Mouse (Mus musculus): ENCODE measurements around the gene Pfdn2. TPM values are rescaled to one million over a fixed set of nuclear protein-coding genes. Genes with fewer than 3 reads are reported as not detected.

Pfdn2 gene
- polyA plus RNA-seq, 2 experiments = 20.7 to 36.2 TPM

- no peaks in the 10 kb centered on the region for H3K27me3 ChIP-seq (ENCODE audit: control insufficient read depth, insufficient read depth, low read length)
- H3K36me3 ChIP-seq (replicated peaks; ENCODE audit: control insufficient read depth, insufficient read depth, low read depth) = no peaks in the 10 kb centered on the region
- H3K4me2 ChIP-seq (ENCODE audit: low read depth) = peak within 1 kb of the TSS; percentile 48
- ATAC-seq (ENCODE audit: insufficient read depth) (peak; percentile 67), DNase-seq (ENCODE audit: low read depth in 3 of 3, low spot score in 3 of 3) (peak; percentile 28 to 53 (median 39))
- H3K4me1 ChIP-seq (replicated peaks; ENCODE audit: control insufficient read depth in 2 of 2, insufficient read depth in 2 of 2, low read length in 1 of 2) = peaks cover 0 to 7% of the 10 kb centered on the region in 2 experiments; a peak in 1 of 4 replicates
- no peak for TF ChIP-seq CTCF (IDR thresholded peaks at IDR 0.05; ENCODE audit: low read depth)
- no peak for TF ChIP-seq EP300 (IDR thresholded peaks at IDR 0.05; ENCODE audit: low read depth)
- no peak within 1 kb of the TSS for H3K27ac ChIP-seq
- 20% methylated on average over 15 of the region's 15 CpGs for WGBS (ENCODE audit: insufficient replicate concordance)
- H3K9me3 ChIP-seq (ENCODE audit: control insufficient read depth, low read length) = no peaks in the 10 kb centered on the region
- H3K9ac ChIP-seq (replicated peaks) = 0 out of 2 replicates have a peak within 1 kb of the TSS, but pooled peaks have one; percentile 4
- peak within 1 kb of the TSS; percentile 32 to 52 for H3K4me3 ChIP-seq (ENCODE audit: insufficient read depth in 1 of 2, low read depth in 2 of 2, low read length in 2 of 2)
Measured at GRCm38 (mm10) chr1:171388376-171389102, 43.1 kb downstream of the Pfdn2 start, which contains the start of gene Arhgap30. TSS of gene Arhgap30 (plus strand) at chr1:171388954.

- DNase-seq (ENCODE audit: low read depth in 3 of 3, low spot score in 3 of 3) = peak; percentile 22 to 31 (median 22)
- ATAC-seq (ENCODE audit: insufficient read depth) = peak; percentile 48
- Histone ChIP-seq H3K9ac (replicated peaks) (no peak overlapping the region), H3K27ac (no peak overlapping the region), H3K4me2 (ENCODE audit: low read depth) (peak overlapping the region; percentile 20), H3K4me3 (ENCODE audit: insufficient read depth in 1 of 2, low read depth in 2 of 2, low read length in 2 of 2) (peak overlapping the region; percentile 32 to 52; a peak in 3 of 4 replicates), H3K27me3 (ENCODE audit: control insufficient read depth, insufficient read depth, low read length) (no peaks in the 10 kb centered on the region), H3K4me1 (replicated peaks; ENCODE audit: control insufficient read depth in 2 of 2, insufficient read depth in 2 of 2, low read length in 1 of 2) (peaks cover 0 to 7% of the 10 kb centered on the region in 2 experiments; a peak in 1 of 4 replicates), H3K9me3 (ENCODE audit: control insufficient read depth, low read length) (no peaks in the 10 kb centered on the region), H3K36me3 (replicated peaks; ENCODE audit: control insufficient read depth, insufficient read depth, low read depth) (no peaks in the 10 kb centered on the region)
- TF ChIP-seq CTCF (IDR thresholded peaks at IDR 0.05; ENCODE audit: low read depth) (no peak), EP300 (IDR thresholded peaks at IDR 0.05; ENCODE audit: low read depth) (no peak)
- 20% methylated on average over 4 of the region's 4 CpGs for WGBS (ENCODE audit: insufficient replicate concordance)
Measured at GRCm38 (mm10) chr1:171390101-171390500, 44.6 kb downstream of the Pfdn2 start.

- ATAC-seq (ENCODE audit: insufficient read depth) = no peak
- H3K9me3 ChIP-seq (ENCODE audit: control insufficient read depth, low read length) = no peaks in the 10 kb centered on the region
- WGBS (ENCODE audit: insufficient replicate concordance) = 83% methylated on average over 4 of the region's 4 CpGs
Measured at GRCm38 (mm10) chr1:171401821-171402220, 56.4 kb downstream of the Pfdn2 start.

GRCm38 (mm10) chr1:171402991-171403390 lies 57.5 kb downstream of the Pfdn2 start:
- ATAC-seq (ENCODE audit: insufficient read depth) (no peak), DNase-seq (ENCODE audit: low read depth in 3 of 3, low spot score in 3 of 3) (no peak)
- WGBS (ENCODE audit: insufficient replicate concordance) = 73% methylated on average over 9 of the region's 9 CpGs
- Histone ChIP-seq H3K27ac (no peak overlapping the region), H3K9ac (replicated peaks) (no peak overlapping the region), H3K27me3 (ENCODE audit: control insufficient read depth, insufficient read depth, low read length) (no peaks in the 10 kb centered on the region), H3K4me3 (ENCODE audit: insufficient read depth in 1 of 2, low read depth in 2 of 2, low read length in 2 of 2) (no peak overlapping the region), H3K4me1 (replicated peaks; ENCODE audit: control insufficient read depth in 2 of 2, insufficient read depth in 2 of 2, low read length in 1 of 2) (no peaks in the 10 kb centered on the region), H3K36me3 (replicated peaks; ENCODE audit: control insufficient read depth, insufficient read depth, low read depth) (no peaks in the 10 kb centered on the region), H3K9me3 (ENCODE audit: control insufficient read depth, low read length) (no peaks in the 10 kb centered on the region), H3K4me2 (ENCODE audit: low read depth) (no peak overlapping the region)
- TF ChIP-seq CTCF (IDR thresholded peaks at IDR 0.05; ENCODE audit: low read depth) = no peak

More at GRCm38 (mm10) chr1:171401821-171402220, 56.4 kb downstream of the Pfdn2 start:
- Histone ChIP-seq H3K4me2 (ENCODE audit: low read depth) (no peak overlapping the region), H3K27ac (no peak overlapping the region), H3K9ac (replicated peaks) (no peak overlapping the region), H3K27me3 (ENCODE audit: control insufficient read depth, insufficient read depth, low read length) (no peaks in the 10 kb centered on the region), H3K4me1 (replicated peaks; ENCODE audit: control insufficient read depth in 2 of 2, insufficient read depth in 2 of 2, low read length in 1 of 2) (no peaks in the 10 kb centered on the region), H3K4me3 (ENCODE audit: insufficient read depth in 1 of 2, low read depth in 2 of 2, low read length in 2 of 2) (no peak overlapping the region), H3K36me3 (replicated peaks; ENCODE audit: control insufficient read depth, insufficient read depth, low read depth) (no peaks in the 10 kb centered on the region)
- no peak for TF ChIP-seq EP300 (IDR thresholded peaks at IDR 0.05; ENCODE audit: low read depth)
- DNase-seq (ENCODE audit: low read depth in 3 of 3, low spot score in 3 of 3) = no peak

- Histone ChIP-seq H3K4me3 (ENCODE audit: insufficient read depth in 1 of 2, low read depth in 2 of 2, low read length in 2 of 2) (no peak overlapping the region), H3K36me3 (replicated peaks; ENCODE audit: control insufficient read depth, insufficient read depth, low read depth) (no peaks in the 10 kb centered on the region), H3K4me1 (replicated peaks; ENCODE audit: control insufficient read depth in 2 of 2, insufficient read depth in 2 of 2, low read length in 1 of 2) (no peaks in the 10 kb centered on the region; a peak in 1 of 4 replicates), H3K9ac (replicated peaks) (no peak overlapping the region), H3K4me2 (ENCODE audit: low read depth) (no peak overlapping the region), H3K27me3 (ENCODE audit: control insufficient read depth, insufficient read depth, low read length) (no peaks in the 10 kb centered on the region), H3K9me3 (ENCODE audit: control insufficient read depth, low read length) (no peaks in the 10 kb centered on the region), H3K27ac (no peak overlapping the region)
- TF ChIP-seq EP300 (IDR thresholded peaks at IDR 0.05; ENCODE audit: low read depth) (no peak), CTCF (IDR thresholded peaks at IDR 0.05; ENCODE audit: low read depth) (no peak)
- WGBS (ENCODE audit: insufficient replicate concordance) = 60% methylated on average over 5 of the region's 5 CpGs
- no peak for ATAC-seq (ENCODE audit: insufficient read depth)
- no peak for DNase-seq (ENCODE audit: low read depth in 3 of 3, low spot score in 3 of 3)
Measured at GRCm38 (mm10) chr1:171407263-171407662, 61.8 kb downstream of the Pfdn2 start.

Other genes with a start within 250 kb of the Pfdn2 start
- 1.8 and 2.2 TPM in 2 replicates for gene Cfap126, start 231.8 kb upstream of the Pfdn2 start, polyA plus RNA-seq (2012; rRNA removed)
- 1.9 and 2.6 TPM in 2 replicates for gene Cfap126, start 231.8 kb upstream of the Pfdn2 start, polyA plus RNA-seq (2014; fragmentation: Nextera tagmentation; extraction: Ambion mirVana)
- 103 and 111 TPM in 2 replicates for gene Sdhc, start 195.1 kb upstream of the Pfdn2 start, polyA plus RNA-seq (2012; rRNA removed)
- gene Sdhc, start 195.1 kb upstream of the Pfdn2 start, polyA plus RNA-seq (2014; fragmentation: Nextera tagmentation; extraction: Ambion mirVana) = 147 and 165 TPM in 2 replicates
- gene Mpz, start 195.0 kb upstream of the Pfdn2 start, polyA plus RNA-seq (2012; rRNA removed) = 0.04 and 0.25 TPM in 2 replicates
- gene Mpz, start 195.0 kb upstream of the Pfdn2 start, polyA plus RNA-seq (2014; fragmentation: Nextera tagmentation; extraction: Ambion mirVana) = 0.14 TPM in 1 of 2 replicates, not detected in the other
- 0.94 and 1.0 TPM in 2 replicates for gene Pcp4l1, start 149.4 kb upstream of the Pfdn2 start, polyA plus RNA-seq (2012; rRNA removed)
- 1.2 and 1.3 TPM in 2 replicates for gene Pcp4l1, start 149.4 kb upstream of the Pfdn2 start, polyA plus RNA-seq (2014; fragmentation: Nextera tagmentation; extraction: Ambion mirVana)
- gene Nr1i3, start 131.7 kb upstream of the Pfdn2 start, polyA plus RNA-seq (2012; rRNA removed) = 1.0 TPM in 2 replicates
- 0.62 and 0.88 TPM in 2 replicates for gene Nr1i3, start 131.7 kb upstream of the Pfdn2 start, polyA plus RNA-seq (2014; fragmentation: Nextera tagmentation; extraction: Ambion mirVana)
- 9.4 and 11.0 TPM in 2 replicates for gene Tomm40l, start 123.2 kb upstream of the Pfdn2 start, polyA plus RNA-seq (2012; rRNA removed)
- gene Tomm40l, start 123.2 kb upstream of the Pfdn2 start, polyA plus RNA-seq (2014; fragmentation: Nextera tagmentation; extraction: Ambion mirVana) = 16.0 and 17.5 TPM in 2 replicates
- gene Apoa2, start 120.6 kb upstream of the Pfdn2 start, polyA plus RNA-seq (2012; rRNA removed) = 2,859 and 3,167 TPM in 2 replicates
- 5,173 and 5,415 TPM in 2 replicates for gene Apoa2, start 120.6 kb upstream of the Pfdn2 start, polyA plus RNA-seq (2014; fragmentation: Nextera tagmentation; extraction: Ambion mirVana)
- 50.1 and 74.3 TPM in 2 replicates for gene Fcer1g, start 111.3 kb upstream of the Pfdn2 start, polyA plus RNA-seq (2012; rRNA removed)
- gene Fcer1g, start 111.3 kb upstream of the Pfdn2 start, polyA plus RNA-seq (2014; fragmentation: Nextera tagmentation; extraction: Ambion mirVana) = 87.8 and 104 TPM in 2 replicates
- 0.11 and 0.17 TPM in 2 replicates for gene Adamts4, start 95.2 kb upstream of the Pfdn2 start, polyA plus RNA-seq (2012; rRNA removed)
- gene Adamts4, start 95.2 kb upstream of the Pfdn2 start, polyA plus RNA-seq (2014; fragmentation: Nextera tagmentation; extraction: Ambion mirVana) = 0.13 and 0.25 TPM in 2 replicates
- 53.6 and 72.4 TPM in 2 replicates for gene Ndufs2, start 94.3 kb upstream of the Pfdn2 start, polyA plus RNA-seq (2012; rRNA removed)
- 136 TPM in 2 replicates for gene Ndufs2, start 94.3 kb upstream of the Pfdn2 start, polyA plus RNA-seq (2014; fragmentation: Nextera tagmentation; extraction: Ambion mirVana)
- gene B4galt3, start 75.3 kb upstream of the Pfdn2 start, polyA plus RNA-seq (2012; rRNA removed) = 14.5 and 14.7 TPM in 2 replicates
- 12.7 and 17.3 TPM in 2 replicates for gene B4galt3, start 75.3 kb upstream of the Pfdn2 start, polyA plus RNA-seq (2014; fragmentation: Nextera tagmentation; extraction: Ambion mirVana)
- 161 and 178 TPM in 2 replicates for gene Ppox, start 64.5 kb upstream of the Pfdn2 start, polyA plus RNA-seq (2012; rRNA removed)
- 170 and 191 TPM in 2 replicates for gene Ppox, start 64.5 kb upstream of the Pfdn2 start, polyA plus RNA-seq (2014; fragmentation: Nextera tagmentation; extraction: Ambion mirVana)
- gene Usp21, start 57.7 kb upstream of the Pfdn2 start, polyA plus RNA-seq (2012; rRNA removed) = 17.1 and 18.0 TPM in 2 replicates
- 17.4 and 21.6 TPM in 2 replicates for gene Usp21, start 57.7 kb upstream of the Pfdn2 start, polyA plus RNA-seq (2014; fragmentation: Nextera tagmentation; extraction: Ambion mirVana)
- gene Ufc1, start 50.6 kb upstream of the Pfdn2 start, polyA plus RNA-seq (2012; rRNA removed) = 14.5 and 23.3 TPM in 2 replicates
- gene Ufc1, start 50.6 kb upstream of the Pfdn2 start, polyA plus RNA-seq (2014; fragmentation: Nextera tagmentation; extraction: Ambion mirVana) = 45.8 and 51.6 TPM in 2 replicates
- 15.3 and 15.8 TPM in 2 replicates for gene Dedd, start 16.5 kb upstream of the Pfdn2 start, polyA plus RNA-seq (2012; rRNA removed)
- 16.5 and 18.9 TPM in 2 replicates for gene Dedd, start 16.5 kb upstream of the Pfdn2 start, polyA plus RNA-seq (2014; fragmentation: Nextera tagmentation; extraction: Ambion mirVana)
- gene Nit1, start within 50 bp of the Pfdn2 start, polyA plus RNA-seq (2012; rRNA removed) = 23.4 and 24.0 TPM in 2 replicates
- gene Nit1, start within 50 bp of the Pfdn2 start, polyA plus RNA-seq (2014; fragmentation: Nextera tagmentation; extraction: Ambion mirVana) = 22.1 and 23.3 TPM in 2 replicates
- gene Klhdc9, start 15.1 kb downstream of the Pfdn2 start, polyA plus RNA-seq (2012; rRNA removed) = 0.27 and 0.39 TPM in 2 replicates
- 0.49 and 0.70 TPM in 2 replicates for gene Klhdc9, start 15.1 kb downstream of the Pfdn2 start, polyA plus RNA-seq (2014; fragmentation: Nextera tagmentation; extraction: Ambion mirVana)
- gene Nectin4, start 24.4 kb downstream of the Pfdn2 start, polyA plus RNA-seq (2012; rRNA removed) = 0.09 and 0.12 TPM in 2 replicates
- 0.04 and 0.06 TPM in 2 replicates for gene Nectin4, start 24.4 kb downstream of the Pfdn2 start, polyA plus RNA-seq (2014; fragmentation: Nextera tagmentation; extraction: Ambion mirVana)
- 2.2 and 3.0 TPM in 2 replicates for gene Arhgap30, start 43.3 kb downstream of the Pfdn2 start, polyA plus RNA-seq (2012; rRNA removed)
- 1.8 and 1.9 TPM in 2 replicates for gene Arhgap30, start 43.3 kb downstream of the Pfdn2 start, polyA plus RNA-seq (2014; fragmentation: Nextera tagmentation; extraction: Ambion mirVana)
- 13.4 and 16.9 TPM in 2 replicates for gene Usf1, start 65.6 kb downstream of the Pfdn2 start, polyA plus RNA-seq (2012; rRNA removed)
- gene Usf1, start 65.6 kb downstream of the Pfdn2 start, polyA plus RNA-seq (2014; fragmentation: Nextera tagmentation; extraction: Ambion mirVana) = 15.0 and 18.9 TPM in 2 replicates
- 0.60 and 0.90 TPM in 2 replicates for gene Tstd1, start 73.2 kb downstream of the Pfdn2 start, polyA plus RNA-seq (2012; rRNA removed)
- 0.19 and 0.75 TPM in 2 replicates for gene Tstd1, start 73.2 kb downstream of the Pfdn2 start, polyA plus RNA-seq (2014; fragmentation: Nextera tagmentation; extraction: Ambion mirVana)
- 11.9 TPM in 2 replicates for gene F11r, start 91.9 kb downstream of the Pfdn2 start, polyA plus RNA-seq (2012; rRNA removed)
- gene F11r, start 91.9 kb downstream of the Pfdn2 start, polyA plus RNA-seq (2014; fragmentation: Nextera tagmentation; extraction: Ambion mirVana) = 13.6 and 14.0 TPM in 2 replicates
- 1.7 and 2.5 TPM in 2 replicates for gene Alyref2, start 157.8 kb downstream of the Pfdn2 start, polyA plus RNA-seq (2012; rRNA removed)
- 2.4 and 2.9 TPM in 2 replicates for gene Alyref2, start 157.8 kb downstream of the Pfdn2 start, polyA plus RNA-seq (2014; fragmentation: Nextera tagmentation; extraction: Ambion mirVana)
- gene Itln1, start 189.6 kb downstream of the Pfdn2 start, polyA plus RNA-seq (2012; rRNA removed) = not detected in 2 replicates
- not detected in 2 replicates for gene Itln1, start 189.6 kb downstream of the Pfdn2 start, polyA plus RNA-seq (2014; fragmentation: Nextera tagmentation; extraction: Ambion mirVana)
- gene Cd244a, start 213.5 kb downstream of the Pfdn2 start, polyA plus RNA-seq (2012; rRNA removed) = 0.09 and 0.12 TPM in 2 replicates
- gene Cd244a, start 213.5 kb downstream of the Pfdn2 start, polyA plus RNA-seq (2014; fragmentation: Nextera tagmentation; extraction: Ambion mirVana) = 0.22 and 0.24 TPM in 2 replicates